Mouse (Mus musculus) embryonic fibroblast, embryonic 13.5 days (primary cell): ENCODE data around the gene Pan2.

Experiments
- CTCF ChIP-seq: IDR thresholded peaks from 2 replicates; pipeline ENCODE4 v1.5.1; 2011; ENCODE audit warnings: mild to moderate bottlenecking, control low read depth, low read length, moderate library complexity, borderline replicate concordance; ENCODE audit not compliant: insufficient read depth
- POLR2A ChIP-seq: IDR thresholded peaks from 2 replicates; pipeline ENCODE4 v1.6.1; 2011; ENCODE audit warnings: low read depth, mild to moderate bottlenecking, control low read depth, low read length, moderate library complexity

GRCm38 (mm10) chr10:128361836-128362235 is 58.7 kb downstream of the Pan2 start:
- TF ChIP-seq CTCF (no peak), POLR2A (no peak)
